Mouse (Mus musculus): ENCODE results near the gene Ucp3. TPM values are rescaled to one million over a fixed set of nuclear protein-coding genes. Genes with fewer than 3 reads are reported as not detected.
"Not testable (repeated sequence)": the region's sequence is repeated elsewhere in the genome, so short reads cannot be mapped to it uniquely, and the experiment has no call there.

Ucp3 gene
- polyA plus RNA-seq, 1 experiment from 2014 or later = 0.10 TPM

DNA sequence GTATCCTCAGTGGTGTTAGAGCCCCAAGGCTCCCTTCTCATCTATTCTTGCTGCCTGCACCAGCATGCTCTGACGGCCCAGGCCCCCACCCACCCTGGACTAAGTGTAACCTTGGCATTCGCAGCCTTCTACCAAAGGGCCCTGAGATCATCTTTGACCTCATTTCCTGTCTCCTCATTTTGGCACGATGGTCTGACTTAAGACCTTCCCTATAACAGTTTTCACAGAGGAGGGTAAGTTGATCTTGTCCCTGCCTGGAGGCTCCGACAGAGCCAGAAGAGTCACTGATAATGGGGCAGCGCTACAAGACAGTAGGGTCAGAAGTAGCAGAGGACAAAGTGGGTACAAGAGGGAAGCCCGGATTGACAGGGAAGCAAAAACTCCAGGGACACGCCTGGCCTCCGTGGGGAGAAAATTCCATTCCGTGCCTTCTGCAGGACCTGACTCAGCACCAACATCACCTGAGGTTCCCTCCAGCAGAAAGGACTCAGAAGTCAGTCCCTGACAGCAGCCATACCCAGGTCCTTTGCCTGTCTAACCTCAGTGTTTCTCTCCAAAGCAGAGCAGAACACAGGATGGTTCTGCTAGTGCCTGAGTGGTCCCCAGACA is 1.2 kb downstream of the Ucp3 start:
- H3K27ac ChIP-seq = no peak overlapping the region
- no peak overlapping the region for H3K4me2 ChIP-seq
- no peak overlapping the region for H3K9ac ChIP-seq
- no peaks in the 10 kb centered on the region for H3K9me3 ChIP-seq (replicated peaks)
- ATAC-seq = no peak
- 0 out of 2 replicates have a peak, but pooled peaks cover under 1% of the 10 kb centered on the region for H3K27me3 ChIP-seq (replicated peaks)
- no peak overlapping the region for H3K4me3 ChIP-seq
- H3K36me3 ChIP-seq = peaks cover 18% of the 10 kb centered on the region
- WGBS (ENCODE audit: insufficient replicate concordance) = 69% methylated on average over 9 of the region's 9 CpGs
- peaks cover 37% of the 10 kb centered on the region for H3K4me1 ChIP-seq

DNA sequence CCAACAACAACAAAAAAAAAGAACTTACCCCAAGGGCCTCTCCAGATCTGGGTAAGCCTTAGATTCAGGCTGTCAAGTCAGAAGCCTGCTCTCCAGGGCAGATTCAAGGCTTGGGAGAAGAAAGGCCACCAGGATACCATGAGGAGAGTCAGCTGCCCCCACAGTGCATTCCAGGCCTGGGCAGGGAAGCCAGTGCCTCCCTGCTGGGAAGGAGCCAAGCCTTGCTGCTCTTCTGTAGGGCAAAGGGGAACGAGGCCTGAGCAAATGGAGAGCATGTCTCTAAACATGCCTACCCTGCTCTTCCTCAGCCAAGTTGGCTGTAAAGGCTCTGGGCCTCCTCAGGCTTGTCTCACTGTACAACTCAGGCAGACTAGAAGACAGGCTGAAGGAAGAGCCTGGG is 1.9 kb downstream of the Ucp3 start:
- peak overlapping the region; percentile 8; the same call in 1 of the 2 replicates for H3K9ac ChIP-seq
- peak overlapping the region; percentile 22; the same call in 1 of the 2 replicates for H3K27ac ChIP-seq
- H3K27me3 ChIP-seq (replicated peaks) = 0 out of 2 replicates have a peak, but pooled peaks cover 7% of the 10 kb centered on the region
- no peak overlapping the region for H3K4me2 ChIP-seq
- no peak for ATAC-seq
- no peaks in the 10 kb centered on the region for H3K9me3 ChIP-seq (replicated peaks)
- no peak overlapping the region for H3K4me3 ChIP-seq
- H3K36me3 ChIP-seq = peaks cover 11% of the 10 kb centered on the region
- 73% methylated on average over 1 of the region's 1 CpGs for WGBS (ENCODE audit: insufficient replicate concordance)
- peaks cover 34% of the 10 kb centered on the region for H3K4me1 ChIP-seq

DNA sequence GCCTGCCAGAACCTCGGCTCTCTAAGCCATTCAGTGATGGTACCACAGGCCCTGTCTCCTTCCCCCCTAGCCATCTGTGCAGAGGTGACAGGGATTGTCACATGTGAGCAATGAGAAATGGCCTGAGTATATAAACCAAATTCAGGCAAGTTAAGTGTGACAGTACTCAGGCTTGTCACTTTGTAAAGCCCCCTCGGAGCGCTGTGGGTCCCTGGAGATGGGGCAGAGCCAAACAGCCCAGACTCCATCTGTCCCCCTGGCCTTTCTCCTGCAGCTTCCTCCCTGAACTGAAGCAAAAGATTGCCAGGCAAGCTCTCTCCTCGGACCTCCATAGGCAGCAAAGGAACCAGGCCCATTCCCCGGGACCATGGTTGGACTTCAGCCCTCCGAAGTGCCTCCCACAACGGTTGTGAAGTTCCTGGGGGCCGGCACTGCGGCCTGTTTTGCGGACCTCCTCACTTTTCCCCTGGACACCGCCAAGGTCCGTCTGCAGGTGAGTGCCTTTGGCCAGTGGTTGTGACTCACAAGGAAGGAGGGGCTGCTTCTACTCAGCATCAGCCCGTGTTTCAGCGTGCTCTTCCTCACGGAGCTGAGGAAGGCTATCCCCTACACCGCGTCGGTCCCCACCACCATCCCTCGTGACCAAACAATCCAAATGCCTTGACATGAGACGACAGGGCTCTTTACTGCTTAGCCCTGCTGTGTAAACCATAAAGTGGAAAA is 6.5 kb downstream of the Ucp3 start:
- H3K9ac ChIP-seq = no peak overlapping the region
- H3K27ac ChIP-seq = no peak overlapping the region
- peaks cover 7% of the 10 kb centered on the region; the same call in 1 of the 2 replicates for H3K27me3 ChIP-seq (replicated peaks)
- H3K9me3 ChIP-seq (replicated peaks) = no peaks in the 10 kb centered on the region
- 76% methylated on average over 20 of the region's 20 CpGs for WGBS (ENCODE audit: insufficient replicate concordance)
- H3K4me2 ChIP-seq = no peak overlapping the region
- ATAC-seq = no peak
- no peaks in the 10 kb centered on the region for H3K36me3 ChIP-seq
- H3K4me3 ChIP-seq = no peak overlapping the region
- H3K4me1 ChIP-seq = peaks cover 31% of the 10 kb centered on the region

DNA sequence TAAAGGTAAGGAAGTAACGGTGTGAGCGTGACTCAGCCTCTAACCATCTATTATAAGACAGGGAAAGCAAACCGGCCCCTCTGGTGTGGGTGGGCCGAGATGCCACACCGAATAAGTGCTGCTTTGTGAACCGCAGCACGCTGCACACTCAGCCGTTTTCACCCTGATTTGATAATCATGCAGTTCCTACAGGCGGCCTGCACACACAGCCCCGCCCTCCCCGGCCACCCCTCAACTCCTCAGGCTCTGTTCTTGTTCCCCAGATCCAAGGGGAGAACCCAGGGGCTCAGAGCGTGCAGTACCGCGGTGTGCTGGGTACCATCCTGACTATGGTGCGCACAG is 7.0 kb downstream of the Ucp3 start:
- H3K4me1 ChIP-seq = peaks cover 32% of the 10 kb centered on the region
- peaks cover 7% of the 10 kb centered on the region; the same call in 1 of the 2 replicates for H3K27me3 ChIP-seq (replicated peaks)
- 46% methylated on average over 15 of the region's 15 CpGs for WGBS (ENCODE audit: insufficient replicate concordance)
- H3K4me2 ChIP-seq = no peak overlapping the region
- no peak overlapping the region for H3K4me3 ChIP-seq
- H3K36me3 ChIP-seq = no peaks in the 10 kb centered on the region
- no peak overlapping the region for H3K27ac ChIP-seq
- ATAC-seq = 0 out of 2 replicates have a peak, but pooled peaks have one; percentile 39
- H3K9me3 ChIP-seq (replicated peaks) = no peaks in the 10 kb centered on the region
- H3K9ac ChIP-seq = no peak overlapping the region

DNA sequence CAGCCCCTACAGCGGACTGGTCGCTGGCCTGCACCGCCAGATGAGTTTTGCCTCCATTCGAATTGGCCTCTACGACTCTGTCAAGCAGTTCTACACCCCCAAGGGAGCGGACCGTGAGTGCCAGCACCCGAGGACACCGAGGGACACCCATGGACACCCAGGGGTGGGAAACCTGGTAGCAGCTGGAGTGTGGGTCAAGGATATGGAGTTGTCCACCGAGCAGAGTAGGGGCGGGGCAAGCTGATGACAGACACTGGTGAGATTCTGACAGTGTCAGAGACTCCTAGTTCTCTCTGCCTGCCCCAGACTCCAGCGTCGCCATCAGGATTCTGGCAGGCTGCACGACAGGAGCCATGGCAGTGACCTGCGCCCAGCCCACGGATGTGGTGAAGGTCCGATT is 7.4 kb downstream of the Ucp3 start:
- H3K27me3 ChIP-seq (replicated peaks) = peaks cover 7% of the 10 kb centered on the region; the same call in 1 of the 2 replicates
- H3K9me3 ChIP-seq (replicated peaks) = no peaks in the 10 kb centered on the region
- H3K4me2 ChIP-seq = no peak overlapping the region
- H3K36me3 ChIP-seq = no peaks in the 10 kb centered on the region
- peak; percentile 38; the same call in 1 of the 2 replicates for ATAC-seq
- H3K4me3 ChIP-seq = no peak overlapping the region
- 74% methylated on average over 17 of the region's 17 CpGs for WGBS (ENCODE audit: insufficient replicate concordance)
- H3K9ac ChIP-seq = no peak overlapping the region
- no peak overlapping the region for H3K27ac ChIP-seq
- H3K4me1 ChIP-seq = peaks cover 36% of the 10 kb centered on the region

DNA sequence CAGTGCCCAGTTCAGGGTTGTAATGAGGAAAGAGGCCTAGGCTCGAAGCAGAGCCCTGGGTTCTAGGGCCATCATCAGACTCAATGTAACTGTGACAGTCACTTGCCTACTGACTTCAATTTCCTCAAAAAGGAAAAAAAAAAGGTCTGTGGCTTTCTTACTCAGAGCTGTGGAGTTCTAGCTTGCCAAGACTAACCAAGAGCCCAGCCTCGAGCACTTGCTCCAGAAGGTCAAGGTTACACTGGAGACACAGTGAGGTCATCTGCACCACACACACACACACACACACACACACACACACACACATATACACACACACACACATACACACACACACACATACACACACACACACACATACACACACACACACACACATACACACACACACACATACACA is 9.3 kb downstream of the Ucp3 start:
- H3K27ac ChIP-seq; H3K27me3 ChIP-seq (replicated peaks); H3K36me3 ChIP-seq; H3K9me3 ChIP-seq (replicated peaks); ATAC-seq; H3K4me2 ChIP-seq; H3K4me3 ChIP-seq; H3K9ac ChIP-seq: not testable (repeated sequence)
- peaks cover 37% of the 10 kb centered on the region for H3K4me1 ChIP-seq
- WGBS (ENCODE audit: insufficient replicate concordance) = 88% methylated on average over 2 of the region's 2 CpGs

DNA sequence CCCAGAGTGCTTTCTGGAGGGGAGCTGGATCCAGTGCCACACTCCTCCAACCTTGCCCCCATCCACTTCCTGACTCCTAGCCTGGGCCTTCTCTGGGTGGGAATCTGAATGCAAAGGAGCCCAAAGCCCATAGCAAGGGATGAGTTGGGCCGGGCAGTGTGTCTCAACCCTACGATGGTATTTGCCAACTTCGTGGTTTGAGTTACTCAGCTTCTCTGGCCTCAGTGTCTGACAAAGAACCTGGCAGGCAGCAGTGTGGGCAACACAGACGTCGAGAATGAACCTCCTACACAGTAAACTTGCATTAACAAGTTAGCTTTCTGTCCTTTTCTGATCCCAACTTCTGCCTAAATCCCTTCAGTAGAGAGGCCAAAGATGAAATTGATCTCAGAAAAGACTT is 11.7 kb downstream of the Ucp3 start:
- H3K27me3 ChIP-seq (replicated peaks) = peaks cover 1% of the 10 kb centered on the region; the same call in 1 of the 2 replicates
- no peaks in the 10 kb centered on the region for H3K36me3 ChIP-seq
- no peaks in the 10 kb centered on the region for H3K9me3 ChIP-seq (replicated peaks)
- 70% methylated on average over 5 of the region's 5 CpGs for WGBS (ENCODE audit: insufficient replicate concordance)
- no peak for ATAC-seq
- no peak overlapping the region for H3K4me3 ChIP-seq
- H3K4me2 ChIP-seq = no peak overlapping the region
- H3K4me1 ChIP-seq = peaks cover 41% of the 10 kb centered on the region
- no peak overlapping the region for H3K27ac ChIP-seq
- no peak overlapping the region for H3K9ac ChIP-seq

DNA sequence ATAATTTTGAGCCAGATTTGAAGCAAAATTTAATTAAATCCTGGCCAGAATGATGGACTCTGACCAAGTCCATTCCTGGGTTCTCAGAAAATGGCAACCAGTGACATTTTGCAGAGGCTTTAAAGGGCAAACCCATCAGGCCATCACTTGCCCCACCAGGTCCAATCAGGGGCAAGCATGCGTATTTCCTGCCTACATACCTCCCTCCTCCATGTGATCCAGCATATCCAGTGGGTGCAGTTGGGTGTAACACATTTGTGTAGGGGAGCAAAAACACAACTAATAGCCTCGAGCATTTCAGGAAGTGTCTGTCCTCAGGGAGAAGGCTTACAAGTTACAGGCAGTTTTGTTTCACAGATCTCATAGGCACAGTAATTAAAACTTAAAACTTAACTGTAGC is 14.5 kb downstream of the Ucp3 start:
- peak overlapping the region; percentile 24; the same call in 1 of the 2 replicates for H3K9ac ChIP-seq
- no peaks in the 10 kb centered on the region for H3K9me3 ChIP-seq (replicated peaks)
- 52% methylated on average over 2 of the region's 2 CpGs for WGBS (ENCODE audit: insufficient replicate concordance)
- no peak overlapping the region for H3K27ac ChIP-seq
- no peak overlapping the region for H3K4me3 ChIP-seq
- no peak overlapping the region for H3K4me2 ChIP-seq
- H3K36me3 ChIP-seq = no peaks in the 10 kb centered on the region
- peaks cover 36% of the 10 kb centered on the region for H3K4me1 ChIP-seq
- no peaks in the 10 kb centered on the region for H3K27me3 ChIP-seq (replicated peaks)
- no peak for ATAC-seq

DNA sequence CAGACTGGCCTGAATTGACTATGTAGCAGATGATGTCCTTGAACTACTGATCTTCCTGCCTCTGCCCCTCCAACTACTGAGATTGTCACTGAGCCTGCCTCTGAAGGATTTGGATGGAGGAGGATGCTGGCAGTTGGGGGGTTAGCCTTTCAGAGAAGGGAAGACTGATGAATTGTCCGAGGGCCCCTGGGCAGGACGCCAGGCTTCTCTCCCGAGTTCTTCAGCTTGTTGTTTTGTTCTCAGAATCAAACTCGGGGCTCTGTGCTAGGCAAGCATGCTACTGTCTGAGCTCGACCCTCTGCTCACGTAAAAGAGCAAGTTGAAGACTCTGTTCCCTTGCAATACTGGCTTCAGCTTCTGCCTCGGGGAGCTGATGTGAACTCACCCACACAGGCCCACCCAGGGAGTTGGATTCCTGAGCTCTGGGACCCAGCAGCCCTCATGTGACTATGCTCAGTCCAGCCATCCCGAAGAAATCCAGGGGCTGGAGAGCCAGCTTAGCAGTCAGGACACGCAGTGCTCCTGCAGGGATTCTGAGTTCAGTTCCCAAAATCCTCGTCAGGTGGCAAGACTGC is 15.8 kb downstream of the Ucp3 start:
- Histone ChIP-seq H3K4me3 (no peak overlapping the region), H3K36me3 (no peaks in the 10 kb centered on the region), H3K4me1 (peaks cover 37% of the 10 kb centered on the region), H3K4me2 (no peak overlapping the region), H3K9ac (no peak overlapping the region), H3K27ac (no peak overlapping the region), H3K9me3 (replicated peaks) (no peaks in the 10 kb centered on the region), H3K27me3 (replicated peaks) (no peaks in the 10 kb centered on the region)
- WGBS (ENCODE audit: insufficient replicate concordance) = 58% methylated on average over 10 of the region's 10 CpGs
- no peak for ATAC-seq

DNA sequence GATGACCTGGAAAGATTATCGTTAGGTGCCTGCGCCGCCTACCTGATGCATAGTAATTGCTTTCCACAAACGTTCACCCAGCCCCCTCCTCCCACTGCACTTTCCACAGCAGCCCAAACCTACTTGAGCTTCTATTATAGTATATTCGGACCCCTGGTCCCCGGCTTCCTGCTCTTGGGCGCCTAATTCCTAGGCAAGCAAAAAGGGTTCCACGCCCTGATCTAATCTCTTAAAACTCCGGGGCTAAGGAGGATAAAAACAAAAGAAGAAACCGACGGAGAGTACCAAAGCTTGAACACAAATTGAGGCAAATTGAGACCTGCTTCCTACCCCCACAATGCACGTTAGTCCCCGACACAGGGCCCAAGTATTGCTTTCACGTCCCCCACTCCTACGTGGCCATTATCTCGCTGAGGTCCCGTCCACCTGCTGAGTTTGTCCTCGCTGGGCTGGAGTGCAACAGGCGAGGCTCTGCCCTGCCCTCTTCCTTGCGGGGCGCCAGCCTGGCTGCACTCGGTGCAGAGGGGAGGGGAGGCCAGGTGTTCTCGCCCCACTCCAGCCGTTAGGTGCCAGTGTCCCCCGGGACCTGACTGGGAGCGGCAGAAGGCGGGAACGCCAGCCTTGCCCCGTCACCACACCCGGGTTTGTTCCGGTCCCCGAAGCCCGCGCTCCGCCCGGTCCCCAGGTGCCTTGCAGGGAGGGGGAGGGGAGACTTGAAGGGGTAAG is 19.8 kb downstream of the Ucp3 start:
- Histone ChIP-seq H3K9me3 (replicated peaks) (no peaks in the 10 kb centered on the region), H3K4me3 (peak overlapping the region; percentile 82), H3K4me2 (peak overlapping the region; percentile 94), H3K4me1 (peaks cover 51% of the 10 kb centered on the region), H3K27ac (peak overlapping the region; percentile 91), H3K36me3 (peaks cover 37% of the 10 kb centered on the region), H3K9ac (peak overlapping the region; percentile 95), H3K27me3 (replicated peaks) (no peaks in the 10 kb centered on the region)
- ATAC-seq = peak; percentile 75
- 2% methylated on average over 36 of the region's 36 CpGs for WGBS (ENCODE audit: insufficient replicate concordance)

DNA sequence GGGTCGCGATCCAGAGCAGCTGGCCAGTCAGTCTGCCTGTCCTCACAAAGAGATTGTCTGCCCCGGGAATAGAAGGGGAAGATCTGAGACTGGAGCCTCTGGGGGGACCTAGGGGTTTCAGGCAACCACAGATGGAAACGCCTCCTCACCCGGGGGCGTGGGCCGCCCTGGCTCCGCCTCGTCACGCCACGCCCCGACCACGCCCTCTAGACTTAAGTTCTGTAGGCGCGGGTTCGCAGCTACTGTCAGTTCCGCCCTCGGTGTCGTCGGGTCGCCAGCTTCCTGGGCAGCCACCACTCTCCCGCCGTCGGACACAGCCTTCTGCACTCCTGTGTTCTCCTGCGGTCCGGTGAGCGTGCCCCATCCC is 20.3 kb downstream of the Ucp3 start, which contains the start of gene Ucp2:
Gene Ucp2 (plus strand): TSS at position 221 of the 367 bp plus-strand sequence.
- peak within 1 kb of the TSS; percentile 91 for H3K27ac ChIP-seq
- H3K4me1 ChIP-seq = peaks cover 54% of the 10 kb centered on the region
- H3K27me3 ChIP-seq (replicated peaks) = no peaks in the 10 kb centered on the region
- H3K4me2 ChIP-seq = peak within 1 kb of the TSS; percentile 94
- H3K9me3 ChIP-seq (replicated peaks) = no peaks in the 10 kb centered on the region
- H3K36me3 ChIP-seq = peaks cover 42% of the 10 kb centered on the region
- peak within 1 kb of the TSS; percentile 95 for H3K9ac ChIP-seq
- ATAC-seq = peak; percentile 86
- H3K4me3 ChIP-seq = peak within 1 kb of the TSS; percentile 82
- WGBS (ENCODE audit: insufficient replicate concordance) = under 1% methylated on average over 27 of the region's 27 CpGs

Measured in liver, embryonic 12.5 days (tissue).